Mouse (Mus musculus) adrenal gland, postnatal 25 days (tissue): ENCODE results near the gene Pnkd. TPM values are rescaled to one million over a fixed set of nuclear protein-coding genes. Genes with fewer than 3 reads are reported as not detected.
A peak's percentile ranks its signal among the peaks of the same experiment; 100 is the strongest.

Source experiments
- DNase-seq: peaks from one replicate; pipeline ENCODE4 v3.0.0; 2021; ENCODE audit warnings: mixed read lengths
- total RNA-seq: library from RNA; stranded (reverse); gene quantifications from 2 replicates; pipeline ENCODE4 v1.2.3, GENCODE M21; 2021

The Pnkd gene
- total RNA-seq, 1 experiment from 2014 or later, result 75.9 TPM

DNA sequence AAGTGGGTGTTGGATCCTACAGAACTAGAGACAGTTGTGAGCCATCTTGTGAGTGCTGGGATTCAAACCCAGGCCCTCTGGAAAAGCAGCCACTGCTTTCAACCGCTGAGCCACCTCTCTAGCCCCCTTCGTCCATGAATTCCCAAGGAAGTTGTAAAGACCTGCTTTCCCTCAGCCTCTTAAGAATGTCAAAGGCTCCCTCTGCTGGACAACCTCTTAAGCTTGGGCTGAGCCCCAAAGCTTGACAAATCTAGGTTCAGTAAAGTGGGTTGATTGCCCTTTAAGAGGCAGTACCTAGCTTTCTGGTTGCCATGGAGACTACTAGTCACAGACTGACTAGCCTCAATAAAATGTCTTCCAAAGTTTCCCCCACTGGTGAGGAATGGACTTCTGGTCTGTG is 77.1 kb downstream of the Pnkd start, which contains the start of gene Catip:
Gene Catip (plus strand): TSS at position 297 of the 400 bp plus-strand sequence.
- peak; percentile 42 for DNase-seq

DNA sequence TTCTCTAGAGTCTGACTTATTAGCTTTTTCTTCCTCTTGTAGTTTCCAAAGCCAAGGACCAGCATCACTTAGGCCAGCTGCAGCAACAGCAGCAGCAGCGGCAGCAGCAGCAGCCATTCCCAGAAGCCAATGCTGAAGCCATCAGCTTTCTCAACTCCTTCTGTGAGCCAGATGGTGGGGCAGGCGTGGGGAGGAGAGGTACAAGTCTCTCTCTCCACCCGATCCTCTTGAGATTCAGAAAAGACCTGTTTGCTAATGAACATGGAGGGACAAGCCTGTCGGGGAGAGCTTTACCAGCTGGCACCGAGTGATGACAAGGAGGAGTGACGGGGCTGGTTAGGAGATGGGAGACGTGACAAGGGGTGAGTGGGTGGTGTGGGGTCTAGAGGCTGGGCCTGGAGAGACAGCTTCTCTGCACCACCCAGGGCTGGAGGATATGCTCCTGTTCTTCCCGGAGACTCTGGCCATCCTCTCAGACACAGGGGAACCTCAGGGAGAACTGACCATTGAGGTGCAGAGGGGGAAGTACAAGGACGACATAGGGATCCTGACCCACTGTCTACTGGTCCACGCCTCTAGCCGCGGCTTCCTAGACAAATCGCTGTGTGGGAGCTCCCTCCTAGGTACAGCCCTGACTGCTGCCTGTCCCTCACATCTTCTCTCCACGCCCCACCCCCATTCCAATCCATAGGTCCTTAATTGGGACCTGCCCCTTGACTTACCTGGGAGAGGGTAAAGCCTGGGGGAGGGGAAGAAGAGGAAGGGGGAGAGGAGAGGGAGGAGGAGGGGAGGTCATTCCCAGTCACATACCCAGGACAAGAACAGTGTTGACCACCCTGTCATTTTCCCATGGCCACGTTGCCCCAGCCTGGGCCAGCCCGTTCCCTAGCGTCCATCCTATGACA is 77.8 kb downstream of the Pnkd start:
- no peak for DNase-seq

DNA sequence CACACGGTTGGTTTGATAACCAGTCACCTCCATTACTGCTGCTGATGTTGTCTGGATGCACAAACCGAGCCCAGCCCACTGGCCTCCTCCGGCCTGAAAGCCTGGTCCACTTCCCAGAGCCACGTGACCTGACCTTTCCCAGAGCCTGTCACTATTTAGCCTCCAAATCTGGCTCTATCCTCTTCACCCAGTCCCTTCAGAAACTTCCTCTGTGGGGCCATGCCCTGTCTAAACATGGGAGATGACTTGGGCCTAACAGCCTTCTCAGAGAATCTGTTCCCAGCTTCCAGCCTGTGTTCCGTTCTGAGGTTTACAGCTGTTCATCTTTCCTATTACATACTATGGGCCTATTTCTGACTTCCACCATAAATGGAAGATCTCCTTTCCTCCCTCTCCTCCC is 78.7 kb downstream of the Pnkd start:
- no peak for DNase-seq

DNA sequence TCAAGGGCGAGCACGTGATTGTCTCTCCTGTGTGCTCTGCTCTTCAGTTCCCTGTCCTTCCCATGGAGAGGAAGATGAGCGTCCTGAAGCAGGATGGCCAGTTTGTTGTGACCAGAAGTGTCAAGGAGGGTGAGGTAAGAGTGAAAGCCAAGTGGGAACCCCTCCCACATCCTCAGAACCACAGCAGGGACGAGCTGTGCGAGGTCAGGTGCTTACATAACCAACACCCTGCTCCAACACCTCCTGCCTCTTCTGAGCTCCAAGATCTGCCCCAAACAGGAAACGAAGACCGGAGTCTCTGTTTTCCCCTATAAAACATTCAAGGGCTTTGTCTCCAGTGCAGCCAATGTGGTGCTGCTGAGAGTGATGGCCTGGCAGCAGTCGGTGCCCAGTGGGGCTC is 79.5 kb downstream of the Pnkd start:
- DNase-seq, result no peak

DNA sequence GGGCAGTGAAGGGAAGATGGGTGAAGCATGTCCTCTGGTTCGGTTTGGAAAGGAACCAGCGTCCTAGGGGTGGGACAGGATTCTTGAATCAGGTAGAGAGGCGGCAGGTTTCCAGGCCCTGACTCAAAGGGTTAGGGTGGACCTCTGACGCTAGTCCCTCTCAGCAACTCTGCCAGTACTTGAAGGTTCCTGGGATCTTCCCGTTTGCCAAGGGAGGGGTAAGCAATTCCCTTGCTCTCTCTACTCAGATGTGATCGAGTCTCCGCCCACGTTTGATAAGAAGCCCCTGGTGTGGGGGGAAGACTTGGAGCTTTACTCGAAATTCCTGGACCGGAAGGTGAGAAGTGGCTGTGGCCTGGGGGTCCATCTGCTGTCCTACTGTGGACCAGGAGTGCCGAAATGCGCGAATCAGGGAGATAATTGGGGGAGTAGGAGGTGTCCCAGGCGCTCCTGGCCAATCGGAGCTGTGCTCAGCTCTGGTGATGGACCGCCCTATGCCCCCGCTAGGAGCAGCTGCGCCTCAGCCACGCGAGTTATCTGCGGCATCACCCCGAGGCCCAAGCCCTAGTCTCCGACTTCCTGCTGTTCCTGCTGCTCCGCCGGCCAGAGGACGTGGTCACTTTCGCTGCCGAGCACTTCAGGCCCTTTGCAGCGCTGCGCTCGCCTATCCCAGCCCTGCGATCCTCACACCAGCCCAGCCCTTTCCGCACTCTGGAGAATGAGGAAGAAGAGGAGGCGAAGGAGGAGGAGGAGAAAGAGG is 83.3 kb downstream of the Pnkd start:
- DNase-seq, result peak; percentile 54

DNA sequence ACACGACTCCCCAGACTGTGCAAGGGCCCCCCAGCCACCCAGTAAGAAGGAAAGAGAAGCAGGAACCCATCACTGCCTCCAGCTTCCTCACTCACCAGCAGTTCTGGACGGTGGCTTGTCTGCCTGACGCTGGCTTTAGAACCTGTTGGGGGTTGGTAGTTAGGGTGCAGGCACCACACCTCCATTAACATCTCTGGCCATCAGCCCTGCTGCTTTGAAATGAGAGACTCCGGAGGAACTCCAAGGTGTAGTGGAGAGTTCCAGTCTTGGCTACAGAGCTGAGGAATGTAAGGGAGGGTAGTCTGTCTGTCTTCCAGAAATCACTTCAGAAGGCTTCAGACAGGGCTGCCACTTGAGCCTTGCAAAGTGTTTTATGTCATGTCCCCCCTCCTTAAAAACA is 85.3 kb downstream of the Pnkd start:
- DNase-seq, result no peak

DNA sequence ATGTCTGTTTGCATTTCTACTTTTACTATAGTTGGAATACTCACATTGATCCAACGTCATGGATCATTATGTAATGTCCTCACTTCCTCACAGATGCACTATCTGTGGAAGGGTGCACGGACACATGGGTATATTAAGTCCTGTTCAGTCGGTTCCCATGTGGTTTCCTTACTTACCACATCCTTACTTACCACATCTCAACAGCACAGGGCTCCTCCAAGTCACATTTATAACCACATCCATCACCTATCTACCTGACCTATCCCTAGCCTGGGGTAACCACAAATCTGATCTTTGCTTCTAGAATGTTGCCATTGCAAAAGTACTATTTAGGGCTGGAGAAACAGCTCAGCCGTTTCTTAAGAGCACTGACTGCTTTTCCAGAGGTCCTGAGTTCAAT is 88.6 kb downstream of the Pnkd start:
- DNase-seq, result no peak

DNA sequence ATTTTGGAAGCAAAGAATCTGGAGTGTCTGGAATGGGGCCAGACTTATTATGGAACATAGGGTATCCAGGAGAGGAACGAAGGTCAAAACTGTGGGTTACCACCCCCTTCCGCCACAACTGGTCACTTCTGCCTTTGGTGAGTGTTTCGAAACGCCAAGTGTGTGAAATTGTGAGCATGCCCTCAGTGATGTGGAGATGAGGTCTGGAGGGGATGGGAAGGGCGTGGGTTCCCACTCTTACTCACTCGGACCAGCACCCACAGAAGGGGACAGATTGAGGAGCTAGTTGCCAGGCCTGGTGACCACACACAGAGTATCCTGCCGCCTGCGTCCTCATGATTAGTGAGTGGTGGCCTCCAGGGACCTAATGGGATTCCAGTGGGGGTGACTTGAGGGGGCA is 90.2 kb downstream of the Pnkd start, which contains the start of gene Slc11a1:
Gene Slc11a1 (plus strand): TSS at position 216 of the 400 bp plus-strand sequence.
- DNase-seq, result no peak

DNA sequence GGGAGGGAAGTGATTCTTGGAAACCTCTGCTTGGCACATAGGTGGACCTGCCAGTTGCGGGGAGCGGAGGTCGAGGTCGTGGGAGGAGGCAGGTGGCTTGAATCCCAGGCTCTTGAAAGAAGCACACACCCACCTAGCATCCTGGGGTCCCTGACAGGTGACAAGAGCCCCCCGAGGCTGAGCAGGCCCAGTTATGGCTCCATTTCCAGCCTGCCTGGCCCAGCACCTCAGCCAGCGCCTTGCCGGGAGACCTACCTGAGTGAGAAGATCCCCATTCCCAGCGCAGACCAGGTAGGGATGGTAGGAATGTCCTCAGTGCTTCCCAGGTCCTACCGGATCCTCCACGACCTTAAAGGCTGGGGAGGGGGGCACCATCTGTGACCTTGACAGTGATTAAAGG is 90.8 kb downstream of the Pnkd start:
- no peak for DNase-seq

DNA sequence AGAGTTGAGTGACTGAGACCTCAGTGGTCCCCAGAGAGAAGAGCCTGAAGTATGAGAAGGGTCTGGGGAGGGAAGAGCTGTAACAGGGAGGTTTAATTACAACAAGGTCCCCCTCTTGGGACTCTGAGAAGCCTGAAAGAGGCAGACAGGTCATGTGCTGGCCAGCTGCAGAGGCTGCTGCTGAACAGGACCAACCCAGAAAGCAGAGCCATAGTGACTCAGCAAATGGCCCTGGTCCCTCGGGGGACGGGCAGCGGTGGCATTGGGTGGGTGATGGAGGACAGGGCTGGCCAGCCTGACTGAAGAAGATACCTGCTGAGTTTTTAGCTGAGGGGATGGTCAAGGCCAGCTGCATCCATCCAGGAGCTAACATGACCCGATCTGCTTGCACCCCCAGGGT is 91.7 kb downstream of the Pnkd start:
- peak; percentile 71 for DNase-seq

DNA sequence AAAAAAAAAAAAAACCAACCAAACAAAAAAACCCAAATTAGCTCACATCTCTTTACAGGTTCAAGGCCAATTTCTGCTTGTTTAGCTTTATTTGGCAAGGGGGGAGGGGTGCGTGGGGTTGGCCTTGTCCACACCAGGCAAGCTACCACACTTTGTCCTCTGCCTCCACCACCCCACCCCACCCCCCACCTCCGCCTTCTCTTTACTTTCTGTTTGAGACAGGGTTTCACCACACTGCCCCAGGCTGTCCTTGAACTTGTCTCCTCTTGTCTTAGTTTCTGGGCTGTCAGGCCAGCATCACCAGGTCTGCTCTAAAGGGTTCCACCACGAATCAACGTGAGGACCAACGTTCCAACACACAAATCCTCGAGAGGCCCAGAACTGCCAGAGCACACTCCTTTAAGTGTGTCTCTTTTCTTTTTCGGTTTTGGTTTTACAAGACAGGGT is 94.4 kb downstream of the Pnkd start:
- DNase-seq, result no peak

DNA sequence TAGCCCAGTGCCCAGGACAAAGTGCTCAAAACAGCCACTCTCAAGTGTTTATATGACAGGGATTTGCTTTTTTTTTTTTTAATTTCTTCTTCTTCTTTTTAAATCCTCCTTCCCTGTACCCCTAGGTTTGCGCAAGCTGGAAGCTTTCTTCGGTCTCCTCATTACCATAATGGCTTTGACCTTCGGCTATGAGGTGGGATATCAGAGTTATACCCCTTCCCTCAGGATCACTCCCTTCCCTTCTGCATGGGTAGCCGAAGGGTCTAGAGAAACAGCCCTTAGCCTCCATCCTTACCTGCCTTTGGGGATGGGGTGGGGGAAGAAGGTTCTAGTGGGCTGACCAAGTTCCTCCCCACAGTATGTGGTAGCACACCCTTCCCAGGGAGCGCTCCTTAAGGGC is 95.8 kb downstream of the Pnkd start:
- DNase-seq, result no peak

DNA sequence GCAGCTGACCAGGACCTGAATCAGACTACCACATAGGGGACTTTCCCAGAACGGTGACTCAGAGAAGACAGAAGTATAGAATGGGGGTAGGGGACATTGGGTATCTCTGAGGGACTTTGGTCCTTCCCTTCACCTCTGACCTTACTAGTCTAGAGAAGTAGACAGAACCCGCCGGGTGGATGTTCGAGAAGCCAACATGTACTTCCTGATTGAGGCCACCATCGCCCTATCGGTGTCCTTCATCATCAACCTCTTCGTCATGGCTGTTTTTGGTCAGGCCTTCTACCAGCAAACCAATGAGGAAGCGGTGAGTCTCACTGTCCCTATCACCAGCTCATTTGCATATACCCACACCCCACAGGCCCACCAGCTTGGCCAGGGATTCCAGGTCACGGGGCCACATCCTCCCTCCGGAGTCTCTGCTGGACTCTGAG is 96.9 kb downstream of the Pnkd start:
- DNase-seq, result no peak

DNA sequence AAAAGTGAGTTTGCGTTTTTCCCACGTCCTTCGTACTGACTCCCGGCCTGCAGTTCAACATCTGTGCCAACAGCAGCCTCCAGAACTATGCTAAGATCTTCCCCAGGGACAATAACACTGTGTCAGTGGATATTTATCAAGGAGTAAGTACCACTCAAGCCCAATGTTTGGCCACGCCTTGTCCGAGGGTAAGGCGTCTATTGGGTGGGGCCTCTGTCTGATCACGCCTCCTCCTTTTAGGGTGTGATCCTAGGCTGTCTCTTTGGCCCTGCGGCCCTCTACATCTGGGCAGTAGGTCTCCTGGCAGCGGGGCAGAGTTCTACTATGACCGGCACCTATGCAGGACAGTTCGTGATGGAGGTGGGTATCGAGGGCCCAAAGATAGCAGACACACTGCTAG is 98.7 kb downstream of the Pnkd start:
- no peak for DNase-seq

DNA sequence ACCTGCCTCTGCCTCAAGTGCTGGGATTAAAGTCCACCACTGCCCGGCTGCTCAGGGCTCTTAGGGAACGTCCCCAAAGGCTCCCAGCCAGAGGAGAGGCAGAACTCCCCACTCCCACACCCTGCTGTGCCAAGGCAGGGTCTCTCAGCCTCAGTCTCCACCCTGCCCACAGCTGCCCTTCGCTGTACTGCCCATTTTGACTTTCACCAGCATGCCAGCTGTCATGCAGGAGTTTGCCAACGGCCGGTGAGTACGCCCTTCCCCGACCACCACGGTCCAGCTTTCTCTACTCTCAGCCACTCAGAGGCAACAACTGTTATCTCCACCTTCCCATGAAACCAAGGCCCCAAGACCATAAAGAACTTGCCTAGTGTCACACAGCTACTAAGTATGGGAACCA is 99.8 kb downstream of the Pnkd start:
- no peak for DNase-seq

DNA sequence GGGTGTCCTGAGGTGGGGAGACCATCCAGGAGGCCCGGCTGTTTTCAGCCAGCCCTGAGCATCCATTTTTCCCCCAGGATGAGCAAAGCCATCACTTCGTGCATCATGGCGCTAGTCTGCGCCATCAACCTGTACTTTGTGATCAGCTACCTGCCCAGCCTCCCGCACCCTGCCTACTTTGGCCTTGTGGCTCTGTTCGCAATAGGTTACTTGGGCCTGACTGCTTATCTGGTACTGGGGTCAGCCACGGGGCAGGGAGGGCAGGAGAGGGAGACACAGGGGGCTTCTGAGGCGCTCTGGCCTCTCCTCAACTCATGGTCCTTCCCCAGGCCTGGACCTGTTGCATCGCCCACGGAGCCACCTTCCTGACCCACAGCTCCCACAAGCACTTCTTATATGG is 100.3 kb downstream of the Pnkd start:
- no peak for DNase-seq

DNA sequence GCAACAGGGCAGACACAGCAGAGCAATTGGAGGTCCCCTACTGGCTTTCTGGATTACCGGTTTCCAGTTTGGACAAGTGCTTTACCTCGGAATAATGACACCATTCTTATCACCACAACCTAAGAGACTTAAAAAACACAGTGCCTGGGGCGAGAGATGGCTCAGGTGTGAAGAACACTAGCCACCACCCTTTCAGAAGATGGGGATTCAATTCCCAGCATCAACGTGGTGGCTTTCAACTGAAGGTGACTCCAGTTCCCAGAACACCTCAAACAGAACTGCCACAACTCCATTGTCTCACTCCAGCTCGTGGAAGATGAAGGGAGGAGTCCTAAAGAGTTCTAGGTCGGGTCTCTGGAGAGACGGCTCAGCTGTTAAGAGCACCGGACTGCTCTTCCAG is 100.8 kb downstream of the Pnkd start:
- DNase-seq, result no peak

DNA sequence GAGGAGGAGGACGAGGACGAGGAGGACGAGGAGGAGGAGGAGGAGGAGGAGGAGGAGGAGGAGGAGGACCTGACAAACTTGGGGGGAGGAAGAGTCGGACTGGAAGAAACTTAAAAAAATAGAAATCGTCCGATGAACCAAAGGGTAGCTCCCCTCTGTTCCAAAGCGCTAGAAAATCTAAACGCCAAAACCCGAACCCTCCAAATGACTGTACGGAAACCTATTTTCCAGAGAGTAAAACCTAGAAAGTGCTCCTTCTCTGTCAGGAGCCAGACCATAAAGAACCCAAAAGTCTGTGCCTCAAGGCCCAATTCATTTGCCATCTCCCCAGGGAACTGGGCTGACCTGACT is 101.6 kb downstream of the Pnkd start:
- no peak for DNase-seq

DNA sequence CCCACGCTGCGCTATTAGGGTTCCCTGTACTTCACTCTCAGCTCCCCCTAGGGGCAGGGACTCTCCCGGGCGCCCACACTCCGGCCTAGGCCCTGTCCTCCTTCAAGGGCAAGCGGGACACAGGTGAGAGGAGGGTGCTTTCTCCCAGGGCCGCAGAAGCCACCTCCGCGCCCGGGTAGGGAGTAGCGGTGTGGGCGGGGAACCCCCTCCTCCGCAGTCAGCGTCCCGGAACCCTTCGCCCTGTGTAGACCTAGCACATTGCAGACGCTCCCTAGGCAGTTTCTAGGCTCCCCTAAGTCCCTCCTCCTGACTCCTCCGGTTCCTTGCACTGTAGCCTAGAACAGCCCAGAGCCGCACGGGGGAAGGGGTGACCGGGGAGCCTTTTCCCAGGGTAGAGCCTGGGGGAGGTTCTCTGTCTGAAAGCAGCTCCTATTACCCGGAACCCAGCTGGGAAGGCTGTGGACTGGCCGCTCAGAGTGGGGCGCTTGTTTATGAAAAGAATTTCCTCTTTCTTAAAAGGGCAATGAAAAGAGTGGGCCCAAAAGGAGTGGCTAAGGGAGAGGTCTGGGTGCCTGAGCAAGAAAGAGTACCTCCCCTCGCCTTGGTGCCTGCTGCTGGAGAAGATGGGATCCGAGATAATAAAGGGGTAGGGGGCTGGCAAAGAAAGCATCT is 102.1 kb downstream of the Pnkd start:
- DNase-seq, result peak; percentile 88

DNA sequence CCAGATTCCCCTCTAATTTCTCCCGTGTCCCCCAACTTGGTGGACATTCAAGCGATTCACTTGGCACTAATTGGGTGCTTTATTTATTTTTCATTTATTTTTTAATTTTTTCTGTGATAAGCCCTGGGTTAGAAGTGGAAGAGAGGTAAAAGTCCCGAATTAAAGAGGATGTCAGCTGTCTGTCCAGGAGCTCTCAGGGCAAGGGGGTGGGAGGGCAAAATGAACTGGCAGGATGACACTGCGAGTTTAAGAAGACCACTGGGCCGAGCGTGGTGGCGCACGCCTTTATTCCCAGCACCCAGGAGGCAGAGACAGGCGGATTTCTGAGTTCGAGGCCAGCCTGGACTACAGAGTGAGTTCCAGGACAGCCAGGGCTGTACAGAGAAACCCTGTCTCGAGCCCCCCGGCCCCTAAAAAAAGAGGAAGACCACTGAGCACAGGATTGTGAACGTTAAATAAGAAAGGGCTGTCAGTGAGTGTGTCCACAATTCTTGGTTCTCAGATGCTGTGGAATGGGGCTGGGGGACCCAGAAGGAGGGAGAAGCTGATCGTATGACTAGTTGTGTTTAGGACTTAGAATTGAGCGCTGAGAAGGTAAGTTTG is 102.8 kb downstream of the Pnkd start:
- no peak for DNase-seq

DNA sequence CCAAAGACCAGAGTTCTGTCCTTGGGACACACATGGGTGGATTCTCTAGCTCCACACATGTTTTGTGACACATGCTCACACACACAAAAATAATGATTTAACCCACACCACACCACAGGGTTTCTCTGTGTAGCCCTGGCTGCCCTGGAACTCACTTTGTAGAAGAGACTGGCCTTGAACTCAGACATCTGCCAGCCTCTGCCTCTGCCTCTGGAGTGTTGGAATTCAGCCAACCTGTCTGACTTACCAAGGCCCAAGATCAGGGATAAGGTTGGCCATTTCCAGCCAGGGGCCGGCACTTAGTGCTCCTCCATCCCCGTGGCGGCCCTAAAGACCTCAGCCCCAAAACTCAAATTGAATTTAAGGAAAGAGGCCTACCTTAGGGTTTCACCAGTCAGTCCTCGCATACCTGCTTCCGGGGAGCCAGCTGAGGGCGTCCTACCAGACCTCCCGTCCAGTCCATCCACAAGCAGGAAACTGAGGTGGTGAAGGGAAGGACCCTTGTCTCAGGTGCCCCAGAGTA is 103.7 kb downstream of the Pnkd start:
- no peak for DNase-seq

DNA sequence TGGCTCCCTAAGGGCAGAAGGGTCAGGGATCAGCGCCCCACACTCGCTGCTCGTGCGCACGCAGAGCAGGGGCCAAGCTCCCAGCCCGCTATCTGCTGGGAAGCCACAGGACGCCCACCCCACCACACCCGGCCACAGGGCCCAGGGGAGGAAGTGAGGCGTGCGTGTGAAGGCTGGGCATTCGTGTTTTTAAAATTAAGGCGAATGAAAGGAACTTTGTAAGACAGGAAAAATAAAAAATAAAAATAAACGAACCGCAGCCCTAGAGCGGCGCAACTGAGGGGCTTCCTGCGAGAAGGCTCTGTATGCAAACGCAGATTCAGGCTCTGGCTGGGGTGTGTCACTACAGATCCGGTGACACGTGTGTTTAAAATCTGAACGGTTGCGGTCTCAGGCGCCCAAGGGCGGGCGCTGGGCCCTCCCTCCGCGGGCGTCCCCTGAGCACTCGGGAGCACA is 105.1 kb downstream of the Pnkd start:
- peak; percentile 58 for DNase-seq
